Mouse (Mus musculus) spleen, adult 2 months (tissue): ENCODE measurements at regions not wholly inside any gene's neighbourhood (a gene's known extent, or its start where the extent isn't known, plus 50 kb on each side); places are given as distances from the start of the nearest gene placed in this dataset.

Source experiments
- DNase-seq, 2 experiments: peaks; one replicate each; pipeline versions ENCODE4 v3.0.0 to v3.0.0-alpha.2; 2012 to 2021; ENCODE audit warnings: low spot score in 2 of 2, low read depth in 1 of 2
- H3K27ac ChIP-seq: fragments of 200-500 bp; 2 replicates; pipeline ENCODE4 v1.5.1; 2012; ENCODE audit warnings: low read length, inconsistent platforms; ENCODE audit not compliant: insufficient read depth
- H3K27me3 ChIP-seq: fragments of 200-500 bp; 2 replicates; pipeline ENCODE4 v1.6.1; 2012; ENCODE audit warnings: mild to moderate bottlenecking, moderate library complexity, low read length, inconsistent platforms; ENCODE audit not compliant: control insufficient read depth, insufficient read depth
- H3K36me3 ChIP-seq: fragments of 200-500 bp; 2 replicates; pipeline ENCODE4 v1.6.1; 2012; ENCODE audit warnings: mild to moderate bottlenecking, low read length, inconsistent platforms; ENCODE audit not compliant: control insufficient read depth, insufficient read depth
- H3K4me1 ChIP-seq: fragments of 200-500 bp; 2 replicates; pipeline ENCODE4 v1.6.1; 2011; ENCODE audit warnings: inconsistent platforms; ENCODE audit not compliant: control insufficient read depth, insufficient read depth, insufficient read length
- H3K4me3 ChIP-seq: fragments of 200-500 bp; 2 replicates; pipeline ENCODE4 v1.5.1; 2011; ENCODE audit warnings: mild to moderate bottlenecking, inconsistent platforms; ENCODE audit not compliant: insufficient read depth, insufficient read length; ENCODE audit errors: extremely low read depth
- CTCF ChIP-seq: fragments of 200-500 bp; IDR thresholded peaks from 2 replicates; pipeline ENCODE4 v1.5.1; 2011; ENCODE audit warnings: mild to moderate bottlenecking, inconsistent platforms; ENCODE audit not compliant: insufficient read depth, insufficient read length, insufficient replicate concordance; ENCODE audit errors: extremely low read depth
- POLR2A ChIP-seq: fragments of 200-500 bp; IDR thresholded peaks from 2 replicates; pipeline ENCODE4 v1.6.1; 2011; ENCODE audit warnings: low read depth, low read length, inconsistent platforms
- WGBS: fragments of 180-500 bp; shearing (Covaris S2); methylation state at CpG from one replicate; pipeline ENCODE4 v1.1.7; 2018; 5-methylcytosine and 5-hydroxymethylcytosine counted together

- DNase-seq, result no peak
- H3K4me3 ChIP-seq, result no peak overlapping the region
- H3K27me3 ChIP-seq, result no peaks in the 10 kb centered on the region
- no peaks in the 10 kb centered on the region; the same call in none of the 2 replicates for H3K4me1 ChIP-seq
- H3K27ac ChIP-seq, result no peak overlapping the region
- no peaks in the 10 kb centered on the region for H3K36me3 ChIP-seq
- TF ChIP-seq CTCF, result no peak
- no peak for TF ChIP-seq POLR2A
- WGBS, result 51% methylated on average over 5 of the region's 5 CpGs
Observed at GRCm38 (mm10) chr10:98725110-98725509, 189.1 kb upstream of the Atp2b1 start.

GRCm38 (mm10) chr10:98727130-98727529, 187.1 kb upstream of the Atp2b1 start:
- no peak for DNase-seq
- Histone ChIP-seq H3K27me3 (no peaks in the 10 kb centered on the region), H3K36me3 (no peaks in the 10 kb centered on the region), H3K4me1 (no peaks in the 10 kb centered on the region; the same call in none of the 2 replicates), H3K27ac (no peak overlapping the region), H3K4me3 (no peak overlapping the region)
- 93% methylated on average over 4 of the region's 4 CpGs for WGBS
- TF ChIP-seq POLR2A (no peak), CTCF (no peak)

GRCm38 (mm10) chr10:98728396-98729030, 185.7 kb upstream of the Atp2b1 start:
- H3K4me3 ChIP-seq, result no peak overlapping the region
- no peak for DNase-seq
- no peaks in the 10 kb centered on the region for H3K27me3 ChIP-seq
- no peak overlapping the region for H3K27ac ChIP-seq
- no peak for TF ChIP-seq POLR2A
- no peak for TF ChIP-seq CTCF
- no peaks in the 10 kb centered on the region; the same call in none of the 2 replicates for H3K4me1 ChIP-seq
- H3K36me3 ChIP-seq, result no peaks in the 10 kb centered on the region
- WGBS, result 46% methylated on average over 5 of the region's 5 CpGs

- no peaks in the 10 kb centered on the region for H3K27me3 ChIP-seq
- no peak for TF ChIP-seq POLR2A
- TF ChIP-seq CTCF, result no peak
- no peaks in the 10 kb centered on the region for H3K36me3 ChIP-seq
- no peak overlapping the region for H3K27ac ChIP-seq
- H3K4me3 ChIP-seq, result no peak overlapping the region
- 69% methylated on average over 7 of the region's 7 CpGs for WGBS
- no peaks in the 10 kb centered on the region for H3K4me1 ChIP-seq
- DNase-seq, result no peak
Observed at GRCm38 (mm10) chr10:98733950-98734585, 180.1 kb upstream of the Atp2b1 start.

GRCm38 (mm10) chr10:98740507-98741147, 173.6 kb upstream of the Atp2b1 start:
- Histone ChIP-seq H3K4me3 (no peak overlapping the region), H3K4me1 (peaks cover 8% of the 10 kb centered on the region), H3K27ac (no peak overlapping the region), H3K36me3 (no peaks in the 10 kb centered on the region), H3K27me3 (no peaks in the 10 kb centered on the region)
- TF ChIP-seq CTCF (no peak), POLR2A (no peak)
- no peak for DNase-seq
- WGBS, result 82% methylated on average over 7 of the region's 7 CpGs

GRCm38 (mm10) chr10:98741398-98741797, 172.8 kb upstream of the Atp2b1 start:
- 40% methylated on average over 5 of the region's 5 CpGs for WGBS
- H3K36me3 ChIP-seq, result no peaks in the 10 kb centered on the region
- TF ChIP-seq CTCF (no peak), POLR2A (no peak)
- no peaks in the 10 kb centered on the region for H3K27me3 ChIP-seq
- H3K4me1 ChIP-seq, result peaks cover 12% of the 10 kb centered on the region
- no peak for DNase-seq
- H3K27ac ChIP-seq, result no peak overlapping the region
- H3K4me3 ChIP-seq, result no peak overlapping the region
